Mouse (Mus musculus) thymus, adult 2 months (tissue): ENCODE measurements around the gene Txnrd2.

Experiments
- CTCF ChIP-seq: fragments of 200-500 bp; IDR thresholded peaks from 2 replicates; pipeline ENCODE4 v1.5.1; 2012; ENCODE audit warnings: mild to moderate bottlenecking, control low read depth, low read length, moderate library complexity, borderline replicate concordance; ENCODE audit not compliant: control insufficient read depth, poor library complexity, insufficient read depth; ENCODE audit errors: extremely low read depth
- POLR2A ChIP-seq: fragments of 200-500 bp; IDR thresholded peaks from 2 replicates; pipeline ENCODE4 v1.6.1; 2012; ENCODE audit warnings: mild to moderate bottlenecking, low read length, control low read depth, moderate library complexity; ENCODE audit not compliant: control insufficient read depth, poor library complexity, insufficient read depth; ENCODE audit errors: extremely low read depth

DNA sequence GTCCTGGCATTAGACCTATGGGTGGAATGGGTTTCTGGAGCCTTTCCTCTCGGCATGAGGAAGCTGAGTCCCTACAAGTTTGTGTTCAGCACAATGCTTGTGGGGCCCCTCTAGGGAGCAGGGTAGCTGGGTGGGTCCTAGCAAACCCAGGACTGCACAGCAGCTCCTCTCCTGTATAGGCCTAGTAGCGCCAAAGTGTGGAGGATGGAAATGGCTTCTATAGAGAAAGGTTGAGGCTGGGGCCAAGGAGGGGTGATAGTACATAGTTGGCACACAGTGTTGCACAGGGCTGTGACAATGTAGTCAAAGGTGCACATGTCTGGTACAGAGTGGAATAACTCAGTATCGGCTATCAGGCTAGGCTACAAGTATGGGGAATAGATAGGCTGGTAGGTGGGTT is 32.1 kb upstream of the Txnrd2 start:
- TF ChIP-seq CTCF, result no peak
- TF ChIP-seq POLR2A, result no peak
